Mouse (Mus musculus): ENCODE data around the gene Stub1.

Gene Stub1

GRCm38 (mm10) chr17:25835816-25836215, 2.6 kb upstream of the Stub1 start:
- peak; percentile 40 for DNase-seq

DNA sequence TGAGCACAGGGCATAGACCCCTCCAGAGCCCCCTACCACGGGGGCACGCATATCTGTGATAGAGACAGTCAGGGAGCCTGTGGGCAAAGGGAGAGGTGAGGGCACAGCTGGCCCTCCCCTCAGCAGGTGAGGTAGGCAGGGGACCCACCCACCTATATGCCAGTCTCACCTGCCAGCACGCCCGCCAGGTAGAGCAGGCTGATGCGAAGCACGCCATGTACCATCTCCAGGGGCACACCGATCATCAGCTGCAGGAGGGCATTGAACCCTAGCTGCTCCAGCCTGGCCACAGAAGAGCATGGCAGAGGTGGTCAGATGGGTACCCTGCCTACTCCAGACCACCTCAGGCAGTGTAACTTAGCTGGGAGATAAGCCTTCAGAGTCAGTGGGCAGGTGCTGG, 2.1 kb upstream of the Stub1 start:
- peak; percentile 43 for DNase-seq

DNA sequence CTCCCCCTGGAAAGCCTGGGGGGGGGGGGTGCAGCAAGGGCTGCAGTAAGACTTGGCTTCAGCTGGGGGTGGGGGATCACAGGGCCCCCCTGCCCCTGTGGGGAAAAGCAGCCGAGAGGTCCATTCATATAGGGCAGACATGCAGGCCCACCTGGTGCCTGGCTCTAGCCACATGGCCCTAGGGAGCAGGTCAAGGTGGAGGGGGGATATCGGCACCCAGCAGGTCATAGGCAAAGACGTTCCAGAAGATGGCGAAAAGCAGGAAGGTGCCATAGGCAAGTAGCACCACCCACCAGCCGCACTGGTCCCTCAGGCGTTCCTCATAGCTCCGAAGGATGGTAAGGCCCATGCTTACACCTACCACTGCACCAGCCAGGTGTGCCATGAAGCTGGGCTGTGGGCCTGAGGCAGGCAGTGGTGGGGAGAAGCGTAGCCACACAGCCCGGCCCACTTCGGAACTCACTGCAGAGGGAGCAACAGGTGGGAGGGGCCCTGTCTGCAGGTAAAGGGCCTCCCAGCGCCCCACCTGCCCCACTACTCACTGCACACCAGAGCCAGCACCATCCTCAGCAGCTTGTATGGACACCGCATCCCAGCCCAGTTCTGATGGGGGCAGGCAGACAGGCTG, 1.5 kb upstream of the Stub1 start:
- peak; percentile 34 for DNase-seq

DNA sequence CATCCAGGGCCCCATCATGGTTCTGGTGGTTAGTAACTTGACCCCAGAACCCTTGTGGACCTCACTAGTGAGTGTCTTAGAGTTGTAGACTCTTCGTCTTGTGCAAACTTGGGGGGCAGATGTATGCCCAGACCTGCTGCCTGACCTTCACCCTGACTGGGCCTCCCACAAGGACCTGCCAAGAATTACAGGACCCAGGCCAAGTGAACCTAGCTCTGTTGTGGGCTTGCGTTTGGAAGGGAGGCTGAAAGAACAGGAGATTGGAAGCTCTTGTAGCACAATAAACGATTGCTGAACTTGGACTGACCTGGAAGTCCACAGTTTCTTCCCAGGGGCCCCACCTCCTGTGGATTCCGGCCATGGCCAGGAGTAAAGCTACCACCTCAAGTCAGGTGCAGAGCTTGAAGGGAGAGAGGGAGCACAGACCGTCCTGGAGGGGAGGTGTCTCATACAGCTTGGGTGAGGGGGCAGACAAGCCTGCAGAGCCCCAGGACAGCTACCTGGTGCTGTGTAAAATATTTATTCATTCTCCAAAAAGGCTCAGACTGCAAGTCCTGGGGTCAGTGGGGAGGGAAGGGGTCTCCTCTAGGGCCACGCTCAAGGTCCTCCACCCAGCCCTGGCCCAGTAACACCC, 874 bp upstream of the Stub1 start:
- DNase-seq: peak; percentile 58

DNA sequence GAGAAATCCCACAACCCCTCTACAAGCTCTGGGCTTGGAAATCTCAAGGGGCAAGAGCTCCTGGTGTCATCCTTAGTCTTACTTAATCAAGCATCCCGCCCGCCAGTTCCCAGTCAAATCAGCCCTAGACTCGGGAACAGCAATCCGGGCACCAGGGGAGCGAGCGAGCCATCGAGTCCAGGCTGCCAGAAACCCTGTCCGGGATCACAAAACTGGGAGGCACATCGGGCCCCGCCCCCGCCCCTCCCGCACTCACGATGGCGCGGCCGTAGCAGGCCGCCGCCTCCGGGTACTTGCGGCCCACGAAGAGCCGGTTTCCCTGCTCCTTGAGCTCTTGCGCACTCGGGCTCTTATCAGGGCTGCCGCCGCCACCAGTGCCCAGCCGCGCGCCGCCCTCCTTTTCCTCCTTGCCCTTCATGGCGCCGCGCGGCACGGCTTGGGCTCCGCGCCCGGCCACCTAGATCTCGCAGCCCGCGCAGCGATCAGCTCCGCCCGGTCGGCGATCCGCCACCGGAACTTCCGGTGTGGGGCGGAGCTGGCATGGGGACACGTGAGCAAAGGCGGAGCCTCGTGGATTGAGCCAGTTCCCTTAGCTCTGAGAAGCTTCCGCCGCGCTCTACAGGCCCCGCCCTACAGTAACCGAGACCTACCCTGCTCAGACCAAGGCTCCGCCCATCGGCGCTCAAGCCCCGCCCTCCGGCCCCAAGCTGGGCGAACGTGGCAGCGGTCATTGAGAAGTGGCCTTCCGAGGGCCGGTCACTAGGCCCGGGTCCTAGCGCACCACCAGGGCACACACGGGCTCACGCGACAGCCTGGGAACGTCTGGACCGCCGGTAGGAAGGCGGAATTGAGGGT, 541 bp downstream of the Stub1 start:
- DNase-seq: peak; percentile 100

DNA sequence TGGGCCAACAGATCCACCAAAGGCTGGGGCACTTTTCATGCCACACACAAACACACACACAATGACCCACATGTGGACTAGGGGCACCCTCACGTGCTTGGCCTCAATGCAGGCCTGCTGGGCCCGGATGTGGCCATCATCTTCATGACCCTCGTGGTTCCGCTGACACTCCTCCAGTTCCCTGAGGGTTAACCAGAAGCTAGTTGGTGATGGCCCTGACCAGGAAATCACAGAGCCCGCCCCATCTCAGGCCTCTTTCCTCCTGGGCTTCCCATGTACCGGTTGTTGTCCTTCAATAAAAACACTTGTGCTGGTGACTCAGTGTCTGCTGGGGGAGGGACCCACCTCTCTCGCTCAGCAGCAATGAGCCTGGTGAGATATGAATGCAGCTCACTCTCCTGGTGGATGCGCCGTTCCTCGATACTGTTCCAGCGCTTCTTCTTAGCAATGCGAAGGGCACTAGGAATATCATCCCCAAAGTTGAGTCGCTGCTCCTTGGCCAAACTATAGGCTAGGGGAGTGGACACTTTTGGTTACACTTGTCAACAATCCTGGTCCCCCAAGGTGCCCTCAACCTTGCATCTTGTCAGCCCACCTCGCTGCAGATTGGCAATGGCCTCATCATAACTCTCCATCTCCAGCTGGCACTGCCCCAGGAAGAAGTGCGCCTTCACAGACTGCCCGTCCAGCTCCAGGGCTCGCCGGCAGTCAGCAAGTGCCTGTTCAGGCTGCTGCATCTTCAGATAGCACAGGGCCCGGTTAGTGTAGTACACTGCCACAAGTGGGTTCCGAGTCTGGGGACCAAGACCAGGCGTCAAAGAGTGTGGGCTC, 1.5 kb downstream of the Stub1 start:
- peak; percentile 57 for DNase-seq

GRCm38 (mm10) chr17:25830806-25831431, 2.3 kb downstream of the Stub1 start:
- peak; percentile 29 for DNase-seq

- peak; percentile 13 for DNase-seq
Observed at GRCm38 (mm10) chr17:25830200-25830753, 2.9 kb downstream of the Stub1 start.

- peak; percentile 32 for DNase-seq
Observed at GRCm38 (mm10) chr17:25829558-25830017, 3.6 kb downstream of the Stub1 start.

GRCm38 (mm10) chr17:25828712-25829557, 4.3 kb downstream of the Stub1 start, which contains the start of gene Jmjd8:
TSS of gene Jmjd8 (plus strand) at chr17:25828867.
- peak; percentile 89 for DNase-seq

DNA sequence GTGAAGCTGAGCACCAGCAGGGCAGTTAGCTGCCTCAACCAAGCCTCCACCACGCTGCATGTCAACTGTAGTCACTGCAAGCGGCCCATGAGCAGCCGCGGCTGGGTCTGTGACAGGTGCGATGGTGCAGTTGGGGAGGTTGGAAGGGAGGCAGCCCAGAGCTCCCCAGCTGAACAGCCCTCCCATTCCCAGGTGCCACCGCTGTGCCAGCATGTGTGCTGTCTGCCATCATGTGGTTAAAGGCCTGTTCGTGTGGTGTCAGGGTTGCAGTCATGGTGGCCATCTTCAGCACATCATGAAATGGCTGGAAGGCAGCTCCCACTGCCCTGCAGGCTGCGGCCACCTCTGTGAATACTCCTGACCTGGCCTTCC, 5.0 kb downstream of the Stub1 start:
- peak; percentile 30 for DNase-seq

DNA sequence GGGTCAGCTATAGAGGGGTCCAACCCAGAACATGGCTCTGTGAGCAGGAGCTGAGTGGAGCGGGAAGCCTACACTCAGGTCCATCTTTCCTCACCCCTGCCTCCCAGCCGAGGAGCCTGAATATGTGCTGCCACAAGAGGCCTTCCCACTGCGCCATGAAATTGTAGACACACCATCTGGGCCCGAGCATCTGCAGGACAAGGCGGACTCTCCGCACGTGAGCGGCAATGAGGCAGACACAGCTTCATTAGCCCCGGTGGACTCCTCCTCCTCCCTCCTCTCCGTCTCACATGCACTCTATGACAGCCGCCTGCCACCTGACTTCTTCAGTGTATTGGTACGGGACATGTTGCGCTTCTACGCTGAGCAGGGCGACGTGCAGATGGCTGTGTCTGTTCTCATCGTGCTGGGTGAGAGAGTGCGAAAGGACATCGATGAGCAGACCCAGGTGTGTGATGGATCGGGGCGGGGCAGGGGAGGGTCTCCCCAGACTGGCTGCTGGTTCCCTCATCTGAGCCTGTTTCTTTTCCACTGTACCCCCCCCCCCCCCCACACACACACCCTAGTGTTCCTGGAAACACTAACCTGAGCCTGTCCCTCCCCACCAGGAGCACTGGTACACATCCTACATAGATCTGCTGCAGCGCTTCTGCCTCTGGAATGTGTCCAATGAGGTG, 5.5 kb downstream of the Stub1 start:
- peak; percentile 25 for DNase-seq

- no peak for DNase-seq
Observed at GRCm38 (mm10) chr17:25827011-25827410, 6.2 kb downstream of the Stub1 start.

DNA sequence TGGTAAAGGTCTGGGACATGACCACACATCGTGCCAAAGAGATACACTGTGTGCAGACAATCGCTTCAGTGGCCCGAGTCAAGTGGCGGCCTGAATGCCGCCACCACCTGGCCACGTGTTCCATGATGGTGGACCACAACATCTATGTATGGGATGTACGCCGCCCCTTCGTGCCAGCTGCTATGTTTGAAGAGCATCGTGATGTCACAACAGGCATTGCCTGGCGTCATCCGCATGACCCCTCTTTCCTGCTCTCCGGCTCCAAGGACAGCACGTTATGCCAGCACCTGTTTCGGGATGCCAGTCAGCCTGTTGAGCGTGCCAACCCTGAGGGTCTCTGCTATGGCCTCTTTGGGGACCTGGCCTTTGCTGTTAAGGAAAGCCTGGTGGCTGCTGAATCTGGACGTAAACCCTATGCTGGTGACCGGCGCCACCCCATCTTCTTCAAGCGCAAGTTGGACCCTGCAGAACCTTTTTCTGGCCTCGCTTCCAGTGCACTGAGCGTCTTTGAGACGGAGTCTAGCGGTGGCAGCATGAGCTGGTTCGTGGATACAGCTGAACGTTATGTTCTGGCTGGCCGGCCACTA, 7.1 kb downstream of the Stub1 start:
- no peak for DNase-seq

DNA sequence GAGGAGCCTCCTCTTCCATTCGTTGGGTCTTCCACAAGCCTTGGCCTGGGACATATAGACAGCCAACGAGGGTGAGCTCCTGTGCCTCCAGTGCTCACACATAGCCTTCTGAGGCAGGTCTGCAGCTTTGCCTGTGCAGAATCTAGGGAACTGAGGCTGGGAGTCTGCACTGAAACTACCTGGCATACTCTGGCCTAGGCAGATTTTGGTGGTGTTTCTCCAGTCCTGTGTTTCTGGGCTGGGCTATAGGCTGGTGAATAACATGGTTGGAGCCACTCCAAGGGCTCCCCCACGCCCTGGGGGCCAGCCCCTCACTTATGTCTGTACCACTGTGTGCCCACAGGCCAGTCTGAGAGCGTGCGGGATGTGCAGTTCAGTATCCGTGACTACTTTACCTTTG, 7.9 kb downstream of the Stub1 start:
- peak; percentile 16 for DNase-seq

DNA sequence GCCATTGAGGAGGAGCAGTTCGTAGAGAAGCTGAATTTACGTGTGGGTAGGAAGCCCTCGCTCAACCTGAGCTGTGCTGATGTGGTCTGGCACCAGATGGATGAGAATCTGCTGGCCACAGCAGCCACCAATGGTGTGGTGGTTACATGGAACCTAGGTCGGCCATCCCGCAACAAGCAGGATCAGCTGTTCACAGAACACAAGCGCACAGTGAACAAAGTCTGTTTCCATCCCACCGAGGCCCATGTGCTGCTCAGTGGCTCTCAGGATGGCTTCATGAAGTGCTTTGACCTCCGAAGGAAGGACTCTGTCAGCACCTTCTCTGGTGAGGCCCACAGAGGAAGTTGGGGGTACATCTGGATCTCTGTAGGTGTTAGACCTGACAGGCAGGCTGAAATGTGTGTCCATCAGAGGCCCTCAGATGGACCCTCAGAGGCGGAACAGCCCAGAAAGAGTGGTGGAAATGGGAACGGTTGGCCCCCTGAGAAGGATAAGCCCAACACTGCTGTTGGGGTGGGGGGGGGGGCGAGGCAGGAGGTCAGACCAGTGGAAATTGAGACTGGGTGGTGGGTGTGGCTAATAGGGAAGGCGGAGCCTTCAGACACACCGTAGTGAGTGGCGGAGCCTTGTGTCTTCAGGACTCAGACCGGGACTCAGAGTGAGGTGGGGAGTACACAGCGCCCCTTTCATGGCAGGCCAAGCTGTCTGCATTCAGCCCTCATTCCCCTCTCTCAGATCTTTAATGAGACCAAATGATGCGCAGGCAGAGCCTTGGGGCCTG, 8.7 kb downstream of the Stub1 start:
- DNase-seq: no peak

DNA sequence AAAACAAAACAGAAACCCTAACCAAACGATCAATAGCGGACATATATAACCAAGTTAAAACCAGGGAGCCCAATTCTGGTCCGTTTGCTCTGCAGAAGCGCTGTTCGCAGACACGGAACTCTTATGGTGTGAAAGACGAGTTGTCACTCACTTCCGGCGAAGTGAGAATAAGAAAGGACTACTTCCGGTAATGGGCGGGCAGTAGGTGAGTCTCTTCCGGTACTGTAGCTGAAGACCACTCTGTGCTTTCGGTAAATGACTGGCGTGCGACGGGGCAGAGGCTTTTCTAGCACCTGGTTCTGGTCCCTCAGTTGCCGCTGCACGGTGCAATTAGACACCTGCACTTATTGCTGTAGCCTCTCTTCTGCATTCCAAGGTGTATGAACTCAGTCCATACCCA, 9.8 kb downstream of the Stub1 start, which contains the start of gene Wdr24:
Gene Wdr24 (plus strand): TSS at position 176 of the 400 bp plus-strand sequence.
- DNase-seq: peak; percentile 81

- DNase-seq: peak; percentile 29
Observed at GRCm38 (mm10) chr17:25818851-25819780, 14.1 kb downstream of the Stub1 start.

Data from kidney, postnatal 10 days (tissue).